Mouse (Mus musculus) ES-Bruce4 (cell line): ENCODE measurements at regions not wholly inside any gene's neighbourhood (a gene's known extent, or its start where the extent isn't known, plus 50 kb on each side); places are given as distances from the start of the nearest gene placed in this dataset.

Experiments used
- H3K27ac ChIP-seq: 2 replicates; pipeline ENCODE4 v1.5.1; 2012; ENCODE audit warnings: low read length, inconsistent platforms; ENCODE audit not compliant: insufficient read depth
- H3K27me3 ChIP-seq: 2 replicates; pipeline ENCODE4 v1.6.1; 2012; ENCODE audit warnings: mild to moderate bottlenecking, low read length, inconsistent platforms; ENCODE audit not compliant: control insufficient read depth, poor library complexity, insufficient read depth, severe bottlenecking
- H3K36me3 ChIP-seq: 2 replicates; pipeline ENCODE4 v1.6.1; 2012; ENCODE audit warnings: inconsistent platforms, mild to moderate bottlenecking, low read length, moderate library complexity; ENCODE audit not compliant: control insufficient read depth, poor library complexity, insufficient read depth, severe bottlenecking
- H3K4me1 ChIP-seq: one replicate; pipeline ENCODE4 v1.8.1; 2011; ENCODE audit warnings: low read length; ENCODE audit not compliant: control insufficient read depth, insufficient read depth
- H3K4me3 ChIP-seq: 2 replicates; pipeline ENCODE4 v1.5.1; 2011; ENCODE audit warnings: low read depth, mild to moderate bottlenecking, low read length
- H3K9ac ChIP-seq: 2 replicates; pipeline ENCODE4 v1.6.1; 2012; ENCODE audit warnings: low read depth, mild to moderate bottlenecking, inconsistent platforms; ENCODE audit not compliant: poor library complexity, severe bottlenecking
- H3K9me3 ChIP-seq: replicated peaks from 2 replicates; pipeline ENCODE4 v1.6.1; 2012; ENCODE audit warnings: mild to moderate bottlenecking, low read length, inconsistent platforms; ENCODE audit not compliant: control insufficient read depth, poor library complexity, insufficient read depth, severe bottlenecking
- CTCF ChIP-seq: IDR thresholded peaks from one replicate; pipeline ENCODE4 v1.8.1; 2011; ENCODE audit warnings: low read depth, low read length
- EP300 ChIP-seq: IDR thresholded peaks from 2 replicates; pipeline ENCODE4 v1.6.1; 2011; ENCODE audit warnings: low read depth, low read length; ENCODE audit not compliant: insufficient read depth
- POLR2A ChIP-seq: IDR thresholded peaks from one replicate; pipeline ENCODE4 v1.8.1; 2011; ENCODE audit warnings: low read length; ENCODE audit not compliant: insufficient read depth

- no peak for TF ChIP-seq EP300
- no peak for TF ChIP-seq POLR2A
- TF ChIP-seq CTCF = no peak
- Histone ChIP-seq H3K27me3 (no peaks in the 10 kb centered on the region), H3K36me3 (no peaks in the 10 kb centered on the region), H3K4me3 (no peak overlapping the region), H3K9me3 (no peaks in the 10 kb centered on the region), H3K4me1 (no peaks in the 10 kb centered on the region), H3K27ac (no peak overlapping the region), H3K9ac (no peak overlapping the region)
Observed at GRCm38 (mm10) chr3:17805185-17805584, 143.0 kb upstream of the Cypt12 start.

- Histone ChIP-seq H3K4me3 (no peak overlapping the region), H3K27ac (no peak overlapping the region), H3K9ac (no peak overlapping the region), H3K36me3 (no peaks in the 10 kb centered on the region), H3K9me3 (no peaks in the 10 kb centered on the region), H3K4me1 (no peaks in the 10 kb centered on the region), H3K27me3 (no peaks in the 10 kb centered on the region)
- TF ChIP-seq EP300 (no peak), CTCF (no peak), POLR2A (no peak)
Observed at GRCm38 (mm10) chr3:17811290-17811689, 136.9 kb upstream of the Cypt12 start.

DNA sequence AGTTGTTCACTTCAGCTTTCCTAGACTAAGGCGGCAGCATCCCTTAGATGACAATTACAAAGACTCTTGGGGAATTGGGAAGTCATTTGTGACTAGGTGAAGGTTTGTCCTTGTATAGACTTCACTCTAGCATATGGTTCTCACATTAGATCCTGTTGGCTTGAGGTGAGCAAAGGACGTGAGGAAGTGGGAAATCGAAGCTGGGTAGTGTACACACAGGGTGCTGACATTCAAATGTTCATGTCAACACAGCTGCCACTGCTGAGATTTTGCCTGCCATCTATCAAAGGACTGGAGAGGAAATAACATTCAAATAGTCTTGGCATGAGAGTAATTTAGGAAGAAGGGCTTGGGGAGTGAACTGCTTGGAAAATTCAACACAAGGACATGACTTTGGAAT lies 124.0 kb upstream of the Cypt12 start:
- H3K36me3 ChIP-seq = no peaks in the 10 kb centered on the region
- no peak for TF ChIP-seq POLR2A
- no peak for TF ChIP-seq CTCF
- TF ChIP-seq EP300 = no peak
- no peaks in the 10 kb centered on the region for H3K4me1 ChIP-seq
- H3K4me3 ChIP-seq = no peak overlapping the region
- no peak overlapping the region for H3K9ac ChIP-seq
- no peaks in the 10 kb centered on the region for H3K9me3 ChIP-seq
- no peaks in the 10 kb centered on the region for H3K27me3 ChIP-seq
- no peak overlapping the region for H3K27ac ChIP-seq

GRCm38 (mm10) chr3:17824662-17825061 lies 123.5 kb upstream of the Cypt12 start:
- no peaks in the 10 kb centered on the region for H3K4me1 ChIP-seq
- no peaks in the 10 kb centered on the region for H3K9me3 ChIP-seq
- TF ChIP-seq EP300 (no peak), CTCF (peak; percentile 4), POLR2A (no peak)
- no peaks in the 10 kb centered on the region for H3K27me3 ChIP-seq
- H3K4me3 ChIP-seq = no peak overlapping the region
- no peak overlapping the region for H3K27ac ChIP-seq
- H3K9ac ChIP-seq = no peak overlapping the region
- H3K36me3 ChIP-seq = no peaks in the 10 kb centered on the region

DNA sequence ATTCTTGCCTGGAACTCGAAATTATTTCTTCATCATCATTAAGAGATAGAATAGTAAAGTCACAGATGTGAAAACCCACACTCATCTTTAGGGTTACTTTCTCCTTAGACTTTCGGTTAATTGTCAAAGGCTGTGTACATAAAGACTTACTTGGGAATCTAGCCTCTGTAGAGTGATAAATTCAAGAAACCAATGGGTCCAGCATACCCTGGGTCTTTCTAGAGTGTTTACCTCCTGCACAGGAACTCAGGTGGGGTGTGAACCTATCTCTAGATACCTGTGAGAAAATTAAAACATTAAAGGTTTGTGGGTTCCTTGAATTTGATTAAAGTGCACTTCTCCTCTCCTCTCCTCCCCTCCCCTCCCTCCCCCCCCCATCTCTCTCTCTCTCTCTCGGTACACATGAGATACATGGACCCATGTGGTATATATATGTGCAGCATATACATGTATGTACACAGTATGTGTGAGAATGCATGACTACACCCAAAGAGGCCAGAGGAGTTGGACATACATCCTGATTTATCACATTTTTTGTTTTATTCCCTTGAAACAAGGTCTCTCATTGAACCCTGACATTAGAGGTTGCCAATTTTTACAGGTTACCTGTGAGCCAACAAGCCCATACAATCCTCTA lies 122.8 kb upstream of the Cypt12 start:
- Histone ChIP-seq H3K27ac (no peak overlapping the region), H3K4me3 (no peak overlapping the region), H3K36me3 (no peaks in the 10 kb centered on the region), H3K27me3 (no peaks in the 10 kb centered on the region), H3K9me3 (no peaks in the 10 kb centered on the region), H3K9ac (no peak overlapping the region), H3K4me1 (no peaks in the 10 kb centered on the region)
- TF ChIP-seq EP300 (no peak), CTCF (no peak), POLR2A (no peak)

GRCm38 (mm10) chr3:17834706-17835105 lies 113.5 kb upstream of the Cypt12 start:
- H3K36me3 ChIP-seq = no peaks in the 10 kb centered on the region
- no peak overlapping the region for H3K4me3 ChIP-seq
- no peaks in the 10 kb centered on the region; the same call in 1 of the 2 replicates for H3K27me3 ChIP-seq
- no peaks in the 10 kb centered on the region for H3K9me3 ChIP-seq
- no peak overlapping the region for H3K9ac ChIP-seq
- no peak overlapping the region for H3K27ac ChIP-seq
- no peak for TF ChIP-seq CTCF
- TF ChIP-seq EP300 = no peak
- no peaks in the 10 kb centered on the region for H3K4me1 ChIP-seq
